Mouse (Mus musculus) intestine, embryonic 14.5 days (tissue): Measurements from ENCODE around the gene Rragb. TPM values are rescaled to one million over a fixed set of nuclear protein-coding genes. Genes with fewer than 3 reads are reported as not detected.
"Not testable (repeated sequence)": the region's sequence is repeated elsewhere in the genome, so short reads cannot be mapped to it uniquely, and the experiment has no call there.

Experiments used
- ATAC-seq: fragments of 200-750 bp; cut with Nextera tagmentation; replicated peaks from 2 replicates; pipeline ENCODE4 v1.8.0; 2017; ENCODE audit warnings: low read depth, moderate number of reproducible peaks, moderate TSS enrichment, moderate library complexity; ENCODE audit not compliant: low FRiP score, low TSS enrichment
- DNase-seq: peaks from one replicate; pipeline ENCODE4 v3.0.0-alpha.2; 2018; ENCODE audit warnings: low spot score
- H3K27ac ChIP-seq: fragments of 300-500 bp; sonication (generic); 2 replicates; pipeline ENCODE4 v1.5.1; 2014; ENCODE audit warnings: low read depth, mild to moderate bottlenecking, control low read depth
- H3K27me3 ChIP-seq: fragments of 300-500 bp; sonication (generic); replicated peaks from 2 replicates; pipeline ENCODE4 v1.6.1; 2014; ENCODE audit warnings: low read length, control low read depth; ENCODE audit not compliant: control insufficient read depth, insufficient read depth
- H3K36me3 ChIP-seq: fragments of 300-500 bp; sonication (generic); 2 replicates; pipeline ENCODE4 v1.6.1; 2014; ENCODE audit warnings: low read length, control low read depth; ENCODE audit not compliant: control insufficient read depth, insufficient read depth
- H3K4me1 ChIP-seq: fragments of 300-500 bp; sonication (generic); replicated peaks from 2 replicates; pipeline ENCODE4 v1.6.1; 2014; ENCODE audit warnings: low read length, control low read depth, mixed read lengths; ENCODE audit not compliant: control insufficient read depth, insufficient read depth
- H3K4me2 ChIP-seq: fragments of 300-500 bp; sonication (generic); 2 replicates; pipeline ENCODE4 v1.6.1; 2014; ENCODE audit warnings: low read length
- H3K4me3 ChIP-seq: fragments of 300-500 bp; sonication (generic); 2 replicates; pipeline ENCODE4 v1.5.1; 2014; ENCODE audit warnings: low read depth, low read length, control low read depth, mixed read lengths
- H3K9ac ChIP-seq: fragments of 300-500 bp; sonication (generic); 2 replicates; pipeline ENCODE4 v1.6.1; 2014; ENCODE audit warnings: mild to moderate bottlenecking, low read length
- H3K9me3 ChIP-seq: fragments of 300-500 bp; sonication (generic); 2 replicates; pipeline ENCODE4 v1.6.1; 2016; ENCODE audit warnings: low read length, control low read depth; ENCODE audit not compliant: control insufficient read depth
- WGBS: fragments of 180-500 bp; shearing (Covaris S2); extraction: QIAGEN DNeasy Blood & Tissue Kit; methylation state at CpG from one replicate; pipeline ENCODE4 v1.1.7; 2014; 5-methylcytosine and 5-hydroxymethylcytosine counted together
- polyA plus RNA-seq: library from polyadenylated mRNA; unstranded; fragments of >200 nt; fragmentation: Nextera tagmentation; extraction: Ambion mirVana; gene quantifications from 2 replicates; pipeline ENCODE4 v1.2.1, GENCODE M21; 2014

The Rragb gene
- polyA plus RNA-seq, result 2.7 and 2.8 TPM in 2 replicates

DNA sequence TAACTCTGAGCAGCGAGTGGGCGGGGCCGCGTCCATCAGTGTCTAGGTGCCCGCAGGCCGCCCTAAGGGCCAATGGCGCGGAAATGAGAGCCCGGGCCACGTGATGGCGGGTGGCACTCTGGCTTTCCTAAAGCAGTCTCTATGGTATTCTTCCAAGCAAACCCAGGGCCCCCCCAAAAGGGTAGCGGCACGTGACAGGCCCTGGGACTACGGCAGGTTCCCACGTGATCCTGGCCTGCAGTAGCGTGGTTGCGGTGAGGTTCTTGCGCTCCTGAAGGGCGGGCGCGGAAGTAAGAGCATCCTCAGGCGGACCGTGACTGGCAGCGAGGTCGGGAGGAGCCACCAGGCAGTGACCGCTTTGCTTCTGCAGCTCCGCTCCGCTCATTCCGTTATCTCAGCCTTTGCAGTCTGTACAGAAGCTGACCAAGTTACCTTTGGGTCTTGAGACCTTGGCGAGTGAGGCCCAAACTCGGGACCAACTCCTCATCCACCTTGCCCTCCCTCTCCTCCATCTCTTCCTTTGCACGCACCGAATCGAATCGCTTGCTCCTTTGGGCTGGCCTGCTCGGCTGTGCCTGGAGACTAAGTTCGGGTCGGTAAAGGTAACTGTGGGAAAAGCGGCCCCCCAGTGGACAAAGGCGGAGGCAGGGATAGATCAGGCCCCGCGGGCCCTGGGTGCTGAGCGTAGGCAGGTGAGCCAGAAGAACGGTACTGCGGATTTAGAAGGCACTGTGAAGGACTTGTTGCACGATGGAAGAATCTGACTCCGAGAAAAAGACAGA is at the start of gene Rragb:
Gene Rragb (plus strand): TSS at position 248 of the 782 bp plus-strand sequence.
- H3K4me3 ChIP-seq, result peak within 1 kb of the TSS; percentile 42
- peak within 1 kb of the TSS; percentile 22; the same call in 1 of the 2 replicates for H3K9ac ChIP-seq
- WGBS, result 17% methylated on average over 47 of the region's 47 CpGs
- DNase-seq (peak; percentile 79), ATAC-seq (peak; percentile 97)
- H3K4me2 ChIP-seq, result peak within 1 kb of the TSS; percentile 56
- H3K36me3 ChIP-seq, result no peaks in the 10 kb centered on the region
- peaks cover 6% of the 10 kb centered on the region; the same call in 1 of the 2 replicates for H3K27me3 ChIP-seq
- H3K27ac ChIP-seq, result no peak within 1 kb of the TSS
- no peaks in the 10 kb centered on the region for H3K9me3 ChIP-seq
- H3K4me1 ChIP-seq, result no peaks in the 10 kb centered on the region

DNA sequence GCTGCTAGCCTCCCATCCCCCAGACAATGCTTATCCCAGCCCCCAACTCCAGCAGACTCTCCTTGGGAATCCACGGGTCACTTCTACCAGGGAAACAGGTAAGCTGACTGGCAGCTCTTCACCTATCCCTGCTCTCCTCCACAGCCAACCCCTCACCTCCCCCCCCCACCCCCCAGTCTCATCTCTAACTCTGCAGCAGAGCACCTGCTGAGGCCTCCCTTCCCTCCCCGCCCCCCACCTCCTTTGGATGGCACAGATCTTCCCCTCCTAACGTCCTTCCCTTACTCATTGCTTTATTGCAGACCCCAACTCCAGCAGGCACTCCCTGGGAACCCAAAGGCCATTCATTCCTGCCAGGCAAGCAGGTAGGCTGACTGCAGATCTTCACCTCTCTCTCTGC is 21.3 kb upstream of the Rragb start, which contains the start of gene Foxr2:
Gene Foxr2 (plus strand): TSS at position 301 of the 400 bp plus-strand sequence.
- Histone ChIP-seq H3K36me3 (no peaks in the 10 kb centered on the region), H3K4me2 (no peak within 1 kb of the TSS), H3K9me3 (no peaks in the 10 kb centered on the region), H3K4me1 (no peaks in the 10 kb centered on the region), H3K9ac (no peak within 1 kb of the TSS), H3K4me3 (no peak within 1 kb of the TSS), H3K27me3 (peaks cover 4% of the 10 kb centered on the region), H3K27ac (no peak within 1 kb of the TSS)
- DNase-seq (no peak), ATAC-seq (no peak)
- 21% methylated on average over 2 of the region's 3 CpGs for WGBS

DNA sequence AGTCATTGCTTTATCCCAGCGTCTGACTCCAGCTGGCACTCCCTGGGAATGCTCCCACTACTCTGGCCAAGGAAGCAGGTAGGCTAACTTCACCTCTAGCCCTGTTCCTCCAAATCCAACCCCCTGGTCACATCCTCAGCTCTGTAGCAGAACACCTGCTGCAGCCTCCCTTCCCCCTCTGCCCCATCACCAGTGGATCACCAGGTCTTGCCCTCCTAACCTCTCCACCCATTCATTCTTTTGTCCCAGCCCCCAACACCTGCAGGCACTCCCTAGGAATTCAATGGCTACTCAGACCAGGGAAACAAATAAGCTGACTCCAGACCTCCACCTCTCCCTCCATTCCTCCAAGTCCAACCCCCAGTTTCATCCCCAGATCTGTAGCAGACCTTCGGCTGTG is 20.8 kb upstream of the Rragb start:
- no peaks in the 10 kb centered on the region for H3K36me3 ChIP-seq
- no peaks in the 10 kb centered on the region for H3K9me3 ChIP-seq
- H3K27me3 ChIP-seq, result peaks cover 4% of the 10 kb centered on the region
- ATAC-seq (no peak), DNase-seq (no peak)
- H3K4me1 ChIP-seq, result no peaks in the 10 kb centered on the region
- no peak overlapping the region for H3K9ac ChIP-seq
- no peak overlapping the region for H3K27ac ChIP-seq
- WGBS, result 21% methylated on average over 2 of the region's 2 CpGs
- H3K4me2 ChIP-seq, result no peak overlapping the region
- no peak overlapping the region for H3K4me3 ChIP-seq

DNA sequence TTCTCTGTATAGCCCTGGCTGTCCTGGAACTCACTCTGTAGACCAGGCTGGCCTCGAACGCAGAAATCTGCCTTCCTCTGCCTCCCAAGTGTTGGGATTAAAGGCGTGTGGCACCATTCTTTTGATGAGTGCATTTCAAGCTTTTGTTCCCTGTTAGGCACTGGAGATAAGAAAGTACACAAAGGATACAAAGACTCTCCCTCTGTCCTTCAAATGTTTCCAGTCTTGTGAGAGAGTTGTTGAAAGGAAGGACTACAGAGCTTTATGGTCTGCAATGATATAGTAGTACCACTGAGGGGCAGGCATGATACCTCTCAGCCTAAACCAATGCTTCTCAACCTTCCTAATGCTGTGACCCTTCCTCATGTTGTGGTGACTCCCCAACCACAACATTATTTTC is 2.9 kb downstream of the Rragb start:
- Histone ChIP-seq H3K4me2 (no peak overlapping the region), H3K9me3 (no peaks in the 10 kb centered on the region), H3K27ac (no peak overlapping the region), H3K4me1 (no peaks in the 10 kb centered on the region), H3K36me3 (no peaks in the 10 kb centered on the region), H3K4me3 (no peak overlapping the region), H3K27me3 (peaks cover 6% of the 10 kb centered on the region; the same call in 1 of the 2 replicates), H3K9ac (no peak overlapping the region)
- no peak for ATAC-seq
- 87% methylated on average over 3 of the region's 3 CpGs for WGBS
- DNase-seq, result no peak

DNA sequence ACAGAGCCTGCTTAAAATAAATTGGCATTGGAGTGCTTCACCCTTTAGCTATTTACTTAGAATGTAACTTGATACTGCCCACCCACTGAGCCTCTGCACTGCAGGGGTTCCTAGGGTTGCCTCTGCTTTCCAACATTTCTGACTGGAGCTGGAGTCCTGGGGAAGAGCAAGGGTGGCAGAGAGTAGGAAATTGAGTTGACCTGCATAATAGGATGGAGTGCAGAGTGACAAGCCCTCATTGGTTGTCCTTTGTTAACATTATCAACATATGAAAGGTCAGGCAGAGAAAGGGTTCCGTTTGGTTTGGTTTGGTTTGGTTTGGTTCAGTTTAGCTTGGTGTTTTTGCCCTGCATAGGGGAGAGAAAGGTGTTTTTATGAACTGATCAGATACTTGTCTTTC is 12.0 kb downstream of the Rragb start:
- Histone ChIP-seq H3K27ac (no peak overlapping the region), H3K4me3 (no peak overlapping the region), H3K9ac (no peak overlapping the region), H3K27me3 (no peaks in the 10 kb centered on the region), H3K4me1 (no peaks in the 10 kb centered on the region), H3K36me3 (no peaks in the 10 kb centered on the region), H3K4me2 (no peak overlapping the region), H3K9me3 (no peaks in the 10 kb centered on the region)
- WGBS, result 25% methylated on average over 1 of the region's 1 CpGs
- DNase-seq (no peak), ATAC-seq (no peak)

GRCm38 (mm10) chrX:153155322-153155721 is 15.5 kb downstream of the Rragb start:
- H3K9ac ChIP-seq, result no peak overlapping the region
- DNase-seq, result no peak
- H3K9me3 ChIP-seq, result no peaks in the 10 kb centered on the region
- H3K4me2 ChIP-seq, result no peak overlapping the region
- H3K27ac ChIP-seq, result no peak overlapping the region
- H3K4me1 ChIP-seq, result no peaks in the 10 kb centered on the region
- ATAC-seq, result no peak
- H3K36me3 ChIP-seq, result no peaks in the 10 kb centered on the region
- no peaks in the 10 kb centered on the region for H3K27me3 ChIP-seq
- H3K4me3 ChIP-seq, result no peak overlapping the region
- WGBS, result 53% methylated on average over 3 of the region's 3 CpGs

DNA sequence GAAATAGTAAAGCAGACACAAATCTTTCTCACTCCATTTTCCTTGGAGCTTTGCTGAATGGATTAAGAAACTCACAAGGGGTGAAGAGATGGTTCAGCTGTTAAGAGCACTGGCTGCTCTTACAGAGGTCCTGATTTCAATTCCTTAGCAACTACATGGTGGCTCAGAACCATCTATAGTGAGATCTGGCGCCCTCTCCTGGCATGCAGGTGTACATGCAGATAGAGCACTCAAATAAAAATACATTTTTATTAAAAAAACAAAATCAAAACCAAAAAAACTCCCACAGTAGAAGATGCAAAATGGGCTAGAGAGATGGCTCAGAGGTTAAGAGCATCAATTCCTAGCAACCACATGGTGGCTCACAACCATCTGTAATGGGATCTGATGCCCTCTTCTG is 35.0 kb downstream of the Rragb start:
- no peak for ATAC-seq
- no peak overlapping the region for H3K9ac ChIP-seq
- 22% methylated on average over 1 of the region's 1 CpGs for WGBS
- DNase-seq, result no peak
- H3K4me1 ChIP-seq, result no peaks in the 10 kb centered on the region
- H3K4me2 ChIP-seq, result no peak overlapping the region
- no peaks in the 10 kb centered on the region for H3K27me3 ChIP-seq
- H3K27ac ChIP-seq, result no peak overlapping the region
- no peak overlapping the region for H3K4me3 ChIP-seq
- H3K9me3 ChIP-seq, result no peaks in the 10 kb centered on the region
- no peaks in the 10 kb centered on the region for H3K36me3 ChIP-seq

GRCm38 (mm10) chrX:153182221-153182620 is 42.4 kb downstream of the Rragb start:
- no peaks in the 10 kb centered on the region for H3K4me1 ChIP-seq
- H3K9me3 ChIP-seq, result no peaks in the 10 kb centered on the region
- no peak overlapping the region for H3K9ac ChIP-seq
- H3K27ac ChIP-seq, result no peak overlapping the region
- no peak overlapping the region for H3K4me3 ChIP-seq
- DNase-seq (no peak), ATAC-seq (no peak)
- no peak overlapping the region for H3K4me2 ChIP-seq
- no peaks in the 10 kb centered on the region for H3K27me3 ChIP-seq
- 81% methylated on average over 2 of the region's 2 CpGs for WGBS
- no peaks in the 10 kb centered on the region for H3K36me3 ChIP-seq

- not testable (repeated sequence) for H3K27ac ChIP-seq, H3K4me2 ChIP-seq, H3K4me1 ChIP-seq, H3K4me3 ChIP-seq, H3K9ac ChIP-seq, ATAC-seq, H3K36me3 ChIP-seq, H3K27me3 ChIP-seq, DNase-seq, H3K9me3 ChIP-seq
- 60% methylated on average over 2 of the region's 2 CpGs for WGBS
Measured at GRCm38 (mm10) chrX:153199185-153199584, 59.4 kb downstream of the Rragb start.
